Mouse (Mus musculus) cortical plate, adult 2 months (tissue): ENCODE measurements around the gene Nxt1.

Experiments used
- CTCF ChIP-seq: fragments of 200-500 bp; IDR thresholded peaks from 2 replicates; pipeline ENCODE4 v1.5.1; 2011; ENCODE audit warnings: mild to moderate bottlenecking, control low read depth, low read length; ENCODE audit not compliant: insufficient read depth; ENCODE audit errors: extremely low read depth
- POLR2A ChIP-seq: fragments of 200-500 bp; IDR thresholded peaks from 2 replicates; pipeline ENCODE4 v1.6.1; 2011; ENCODE audit warnings: mild to moderate bottlenecking, low read length, control low read depth; ENCODE audit not compliant: insufficient read depth; ENCODE audit errors: extremely low read depth

DNA sequence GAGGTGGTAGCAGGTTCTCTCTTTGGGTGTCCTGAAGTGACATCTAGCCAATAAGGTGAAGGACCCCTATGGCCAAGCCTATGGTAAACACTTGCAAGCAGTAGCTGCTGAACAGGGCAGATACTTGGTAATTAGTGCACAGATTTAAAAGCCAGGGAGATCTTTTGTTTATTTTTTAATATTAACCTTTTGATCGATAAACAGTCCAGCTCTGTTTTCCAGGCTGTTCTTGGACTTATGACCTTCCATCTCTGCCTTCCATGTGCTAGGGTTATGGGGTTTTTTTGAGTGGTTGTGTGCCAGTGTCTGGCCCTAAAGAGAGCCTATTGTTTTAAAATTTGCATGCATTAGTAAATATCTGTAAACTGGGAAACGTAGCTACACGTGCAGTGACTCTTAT is 17.9 kb downstream of the Nxt1 start:
- TF ChIP-seq CTCF (no peak), POLR2A (no peak)
